Comparison of ENCODE assay signal across 16 mouse cellular contexts in the genomic region with DNA sequence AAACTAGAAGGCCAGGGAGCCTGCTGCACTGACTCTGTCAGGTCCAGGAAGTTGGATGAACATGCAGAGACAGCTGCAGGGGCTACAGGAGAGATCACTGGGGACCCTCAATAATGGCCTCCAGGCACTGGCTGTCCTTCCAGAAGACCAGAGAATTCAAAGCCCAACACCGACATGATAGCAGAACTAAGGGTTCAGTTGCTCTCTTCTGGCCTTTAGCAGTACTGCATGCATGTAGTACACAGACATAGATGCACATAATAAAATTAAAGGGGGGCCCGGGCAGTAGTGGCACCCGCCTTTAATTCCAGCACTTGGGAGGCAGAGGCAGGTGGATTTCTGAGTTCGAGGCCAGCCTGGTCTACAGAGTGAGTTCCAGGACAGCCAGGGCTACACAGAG. TPM values are rescaled to one million over a fixed set of nuclear protein-coding genes. Genes with fewer than 3 reads are reported as not detected.
DNase-seq lines count a peak whose midpoint lies in the region; ATAC-seq and TF ChIP-seq lines count a peak whose summit lies in the region.
"Had no signal": no experiment of that assay in that cellular context is flagged by ENCODE, and none has a peak within 500 bp of the region (broad histone marks: within the 10 kb centered on the region; RNA-seq: fewer than 3 reads in every experiment).

No protein-coding gene starts in this region.

- WGBS in forebrain, embryonic 11.5 days = 85% methylated on average over 4 of the region's 4 CpGs
- WGBS in forebrain, embryonic 13.5 days = 80% methylated on average over 4 of the region's 4 CpGs

- H3K4me3 ChIP-seq in forebrain, embryonic 11.5 days (ENCODE audit: low read depth, low read length) = no peak overlapping the region
- H3K4me3 ChIP-seq in forebrain, embryonic 13.5 days = no peak overlapping the region
- no peak overlapping the region for H3K4me3 ChIP-seq in left cerebral cortex, adult 2 months
- no peak overlapping the region for H3K4me3 ChIP-seq in E14TG2a.4 (replicated peaks; ENCODE audit: low read length)

- H3K27ac ChIP-seq in forebrain, embryonic 11.5 days (ENCODE audit: low read depth, low read length) = no peak overlapping the region
- no peak overlapping the region for H3K27ac ChIP-seq in forebrain, embryonic 13.5 days
- H3K27ac ChIP-seq in left cerebral cortex, adult 2 months = no peak overlapping the region
- H3K27ac ChIP-seq: liver, embryonic 15.5 days; macrophage had no signal

- ATAC-seq in forebrain, embryonic 11.5 days (replicated peaks; ENCODE audit: low FRiP score) = no peak
- no peak for ATAC-seq in forebrain, embryonic 13.5 days
- ATAC-seq: midbrain, embryonic 15.5 days had no signal

- TF ChIP-seq CTCF in left cerebral cortex, adult 2 months (IDR thresholded peaks at IDR 0.05) = peak; percentile 15
- peak; percentile 16; the same call in 1 of the 2 replicates for TF ChIP-seq CTCF in E14TG2a.4 (conservative IDR thresholded peaks at IDR 0.05; ENCODE audit: low read length)

- H3K9ac ChIP-seq in forebrain, embryonic 11.5 days (ENCODE audit: low read length) = no peak overlapping the region
- no peak overlapping the region for H3K9ac ChIP-seq in forebrain, embryonic 13.5 days

- peaks cover 7% of the 10 kb centered on the region; the same call in 1 of the 2 replicates for H3K4me1 ChIP-seq in forebrain, embryonic 11.5 days (replicated peaks; ENCODE audit: control insufficient read depth, insufficient read depth, low read length)
- H3K4me1 ChIP-seq in forebrain, embryonic 13.5 days = peaks cover 19% of the 10 kb centered on the region
- peaks cover 51% of the 10 kb centered on the region for H3K4me1 ChIP-seq in E14TG2a.4 (replicated peaks; ENCODE audit: low read depth, low read length)

- intact Hi-C loops in left cerebral cortex, adult 2 months (cut with DNase I) = no loop called here
- intact Hi-C loops in left cerebral cortex, postnatal 14 days (cut with DNase I) = no loop called here

- peaks cover 6% of the 10 kb centered on the region for H3K36me3 ChIP-seq in forebrain, embryonic 11.5 days (ENCODE audit: control insufficient read depth, insufficient read depth, low read length)
- H3K36me3 ChIP-seq in forebrain, embryonic 13.5 days (ENCODE audit: poor library complexity, severe bottlenecking) = peaks cover 22% of the 10 kb centered on the region
- peaks cover 22% of the 10 kb centered on the region for H3K36me3 ChIP-seq in E14TG2a.4 (ENCODE audit: insufficient read depth, low read length)

- no peak overlapping the region for H3K4me2 ChIP-seq in forebrain, embryonic 11.5 days (ENCODE audit: low read depth, low read length, severe bottlenecking)
- no peak overlapping the region for H3K4me2 ChIP-seq in forebrain, embryonic 13.5 days

- no peaks in the 10 kb centered on the region for H3K27me3 ChIP-seq in forebrain, embryonic 11.5 days (ENCODE audit: control insufficient read depth, insufficient read depth, low read length)
- H3K27me3 ChIP-seq in forebrain, embryonic 13.5 days = no peaks in the 10 kb centered on the region
- H3K27me3 ChIP-seq in E14TG2a.4 (ENCODE audit: insufficient read depth, low read length) = peaks cover 5% of the 10 kb centered on the region; the same call in 1 of the 2 replicates
- H3K27me3 ChIP-seq: liver, embryonic 15.5 days; midbrain, embryonic 15.5 days had no signal

- peak; percentile 48 for DNase-seq in forebrain, embryonic 11.5 days (ENCODE audit: low spot score)
- DNase-seq in left cerebral cortex, adult 2 months (ENCODE audit: extremely low spot score in 1 of 2, low spot score in 2 of 2) = no peak
- DNase-seq in left cerebral cortex, postnatal 14 days (ENCODE audit: low spot score in 2 of 2) = no peak
- peak; percentile 33 for DNase-seq in 3T3-L1 (ENCODE audit: low read depth, low spot score)
- no peak for DNase-seq in testis, postnatal 10 days (ENCODE audit: low spot score)
- no peak for DNase-seq in spleen, postnatal 10 days (ENCODE audit: low spot score in 2 of 2)
- DNase-seq: cerebellum, postnatal 36 days; gastrocnemius, postnatal 10 days; right cerebral cortex, postnatal 25 days had no signal

- no peaks in the 10 kb centered on the region for H3K9me3 ChIP-seq in forebrain, embryonic 11.5 days (ENCODE audit: control insufficient read depth, low read length)
- no peaks in the 10 kb centered on the region for H3K9me3 ChIP-seq in forebrain, embryonic 13.5 days (replicated peaks)
- no peaks in the 10 kb centered on the region for H3K9me3 ChIP-seq in E14TG2a.4 (ENCODE audit: low read length)
- H3K9me3 ChIP-seq: liver, embryonic 15.5 days; midbrain, embryonic 15.5 days had no signal

RNA-seq across cellular contexts. Expression of gene 2310039H08Rik, which starts 1.4 kb away (rescaled TPM):
- polyA plus RNA-seq in forebrain, embryonic 11.5 days (2014; fragmentation: Nextera tagmentation; extraction: Ambion mirVana) = 53.7 and 57.5 TPM in 2 replicates
- polyA plus RNA-seq in forebrain, embryonic 13.5 days (2015; fragmentation: Nextera tagmentation; extraction: Ambion mirVana) = 64.2 and 69.0 TPM in 2 replicates
- 1 to 10 TPM; 6.3 to 6.5 TPM for total RNA-seq in left cerebral cortex, adult 2 months (2021)
- 1 to 10 TPM; 9.5 to 9.6 TPM for total RNA-seq in left cerebral cortex, postnatal 14 days (2021)

RNA-seq across cellular contexts. Expression of gene Ptcra, which starts 7.5 kb away (rescaled TPM):
- polyA plus RNA-seq in forebrain, embryonic 11.5 days (2014; fragmentation: Nextera tagmentation; extraction: Ambion mirVana) = 0.35 and 0.44 TPM in 2 replicates
- polyA plus RNA-seq in forebrain, embryonic 13.5 days (2015; fragmentation: Nextera tagmentation; extraction: Ambion mirVana) = 0.21 and 0.45 TPM in 2 replicates
- under 1 TPM in 1 of 2 experiments, not detected in 1; 0.28 TPM for total RNA-seq in left cerebral cortex, adult 2 months (2021)
- total RNA-seq in left cerebral cortex, postnatal 14 days (2021) = not detected
- total RNA-seq: heart, postnatal 25 days; left cerebral cortex, postnatal 25 days had no signal
- polyA plus RNA-seq: macrophage had no signal

RNA-seq across cellular contexts. Expression of gene Rpl7l1, which starts 11.4 kb away (rescaled TPM):
- 178 and 189 TPM in 2 replicates for polyA plus RNA-seq in forebrain, embryonic 11.5 days (2014; fragmentation: Nextera tagmentation; extraction: Ambion mirVana)
- 142 and 143 TPM in 2 replicates for polyA plus RNA-seq in forebrain, embryonic 13.5 days (2015; fragmentation: Nextera tagmentation; extraction: Ambion mirVana)
- 10 to 100 TPM; 36.7 to 51.5 TPM for total RNA-seq in left cerebral cortex, adult 2 months (2021)
- 10 to 100 TPM; 49.1 to 49.6 TPM for total RNA-seq in left cerebral cortex, postnatal 14 days (2021)

RNA-seq across cellular contexts. Expression of gene Cnpy3, which starts 19.0 kb away (rescaled TPM):
- 61.2 and 61.8 TPM in 2 replicates for polyA plus RNA-seq in forebrain, embryonic 11.5 days (2014; fragmentation: Nextera tagmentation; extraction: Ambion mirVana)
- 56.2 and 60.0 TPM in 2 replicates for polyA plus RNA-seq in forebrain, embryonic 13.5 days (2015; fragmentation: Nextera tagmentation; extraction: Ambion mirVana)
- total RNA-seq in left cerebral cortex, adult 2 months (2021) = 10 to 100 TPM; 65.1 to 68.1 TPM
- total RNA-seq in left cerebral cortex, postnatal 14 days (2021) = 10 to 100 TPM; 53.4 to 54.5 TPM

RNA-seq across cellular contexts. Expression of gene Gnmt, which starts 42.1 kb away (rescaled TPM):
- polyA plus RNA-seq in forebrain, embryonic 11.5 days (2014; fragmentation: Nextera tagmentation; extraction: Ambion mirVana) = 0.36 and 0.80 TPM in 2 replicates
- 0.52 and 0.58 TPM in 2 replicates for polyA plus RNA-seq in forebrain, embryonic 13.5 days (2015; fragmentation: Nextera tagmentation; extraction: Ambion mirVana)
- total RNA-seq in left cerebral cortex, adult 2 months (2021) = 1 to 10 TPM in 1 of 2 experiments, under 1 TPM in 1; 0.70 to 2.1 TPM
- under 1 TPM; 0.57 TPM for total RNA-seq in left cerebral cortex, postnatal 14 days (2021)
- polyA plus RNA-seq: macrophage had no signal

Comparison
In these comparisons a context has a peak if more than half of its experiments do, and no peak if none do; other contexts are left out.
1. DNase-seq: peak in forebrain, embryonic 11.5 days (single experiment) and 3T3-L1 (single experiment); none in left cerebral cortex, adult 2 months (0 of 2), left cerebral cortex, postnatal 14 days (0 of 2), testis, postnatal 10 days (single experiment) and spleen, postnatal 10 days (0 of 2).